Mouse (Mus musculus) intestine, embryonic 14.5 days (tissue): ENCODE results near the gene Tgif2. TPM values are rescaled to one million over a fixed set of nuclear protein-coding genes. Genes with fewer than 3 reads are reported as not detected.
"Not testable (repeated sequence)": the region's sequence is repeated elsewhere in the genome, so short reads cannot be mapped to it uniquely, and the experiment has no call there.

Experiments
- ATAC-seq: fragments of 200-750 bp; cut with Nextera tagmentation; replicated peaks from 2 replicates; pipeline ENCODE4 v1.8.0; 2017; ENCODE audit warnings: low read depth, moderate number of reproducible peaks, moderate TSS enrichment, moderate library complexity; ENCODE audit not compliant: low FRiP score, low TSS enrichment
- DNase-seq: peaks from one replicate; pipeline ENCODE4 v3.0.0-alpha.2; 2018; ENCODE audit warnings: low spot score
- H3K27ac ChIP-seq: fragments of 300-500 bp; sonication (generic); 2 replicates; pipeline ENCODE4 v1.5.1; 2014; ENCODE audit warnings: low read depth, mild to moderate bottlenecking, control low read depth
- H3K27me3 ChIP-seq: fragments of 300-500 bp; sonication (generic); replicated peaks from 2 replicates; pipeline ENCODE4 v1.6.1; 2014; ENCODE audit warnings: low read length, control low read depth; ENCODE audit not compliant: control insufficient read depth, insufficient read depth
- H3K36me3 ChIP-seq: fragments of 300-500 bp; sonication (generic); 2 replicates; pipeline ENCODE4 v1.6.1; 2014; ENCODE audit warnings: low read length, control low read depth; ENCODE audit not compliant: control insufficient read depth, insufficient read depth
- H3K4me1 ChIP-seq: fragments of 300-500 bp; sonication (generic); replicated peaks from 2 replicates; pipeline ENCODE4 v1.6.1; 2014; ENCODE audit warnings: low read length, control low read depth, mixed read lengths; ENCODE audit not compliant: control insufficient read depth, insufficient read depth
- H3K4me2 ChIP-seq: fragments of 300-500 bp; sonication (generic); 2 replicates; pipeline ENCODE4 v1.6.1; 2014; ENCODE audit warnings: low read length
- H3K4me3 ChIP-seq: fragments of 300-500 bp; sonication (generic); 2 replicates; pipeline ENCODE4 v1.5.1; 2014; ENCODE audit warnings: low read depth, low read length, control low read depth, mixed read lengths
- H3K9ac ChIP-seq: fragments of 300-500 bp; sonication (generic); 2 replicates; pipeline ENCODE4 v1.6.1; 2014; ENCODE audit warnings: mild to moderate bottlenecking, low read length
- H3K9me3 ChIP-seq: fragments of 300-500 bp; sonication (generic); 2 replicates; pipeline ENCODE4 v1.6.1; 2016; ENCODE audit warnings: low read length, control low read depth; ENCODE audit not compliant: control insufficient read depth
- WGBS: fragments of 180-500 bp; shearing (Covaris S2); extraction: QIAGEN DNeasy Blood & Tissue Kit; methylation state at CpG from one replicate; pipeline ENCODE4 v1.1.7; 2014; 5-methylcytosine and 5-hydroxymethylcytosine counted together
- polyA plus RNA-seq: library from polyadenylated mRNA; unstranded; fragments of >200 nt; fragmentation: Nextera tagmentation; extraction: Ambion mirVana; gene quantifications from 2 replicates; pipeline ENCODE4 v1.2.1, GENCODE M21; 2014

Tgif2 gene
- polyA plus RNA-seq, 1 experiment from 2014 or later: 61.4 TPM

DNA sequence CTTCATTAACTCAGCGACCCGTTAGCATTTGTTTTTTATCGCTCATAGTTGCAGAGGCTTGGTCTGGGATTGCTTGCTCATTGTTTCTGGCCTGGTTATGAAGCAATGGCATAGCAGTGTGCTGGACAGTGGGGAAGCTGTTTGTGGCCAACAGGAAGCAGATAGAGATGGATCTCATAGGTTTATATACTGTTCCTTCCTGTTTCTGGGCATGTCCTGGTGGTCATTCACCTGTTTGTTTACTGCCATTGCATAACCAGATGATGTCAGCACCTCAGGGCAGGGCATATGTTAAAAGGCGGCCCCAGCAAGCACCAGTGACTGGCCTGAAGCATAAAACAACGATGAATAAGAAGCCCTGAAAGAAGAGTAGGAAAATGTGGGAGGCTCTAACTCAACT is 10.7 kb downstream of the Tgif2 start:
- no peak overlapping the region for H3K27ac ChIP-seq
- WGBS: 89% methylated on average over 5 of the region's 5 CpGs
- no peak for DNase-seq

DNA sequence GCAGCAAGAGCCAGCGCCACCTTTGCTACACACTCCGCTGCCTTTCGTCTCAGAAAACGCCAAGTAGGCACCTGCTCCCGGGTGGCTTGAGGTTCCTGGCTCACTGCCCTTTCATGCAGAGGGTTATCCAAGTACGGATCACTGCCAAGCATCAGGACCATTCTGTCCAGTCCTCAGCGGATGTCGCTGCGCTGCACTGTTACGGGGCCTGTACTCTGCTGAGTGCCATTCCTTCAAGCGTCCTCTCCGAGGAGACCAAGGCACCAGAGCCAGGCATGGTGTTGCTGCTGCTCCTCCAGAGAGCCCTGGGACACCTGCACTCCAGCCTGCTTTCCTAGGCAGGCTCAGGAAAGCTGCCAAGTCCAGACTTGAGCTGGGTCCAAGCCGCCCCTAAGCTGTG is 13.8 kb downstream of the Tgif2 start:
- peaks cover 67% of the 10 kb centered on the region for H3K36me3 ChIP-seq
- not testable (repeated sequence) for H3K4me1 ChIP-seq, ATAC-seq, H3K27me3 ChIP-seq, H3K4me3 ChIP-seq, DNase-seq, H3K27ac ChIP-seq, H3K9ac ChIP-seq, H3K9me3 ChIP-seq, H3K4me2 ChIP-seq
- 94% methylated on average over 8 of the region's 13 CpGs for WGBS

More for the DNA sequence above, 10.7 kb downstream of the Tgif2 start:
- no peak for ATAC-seq
- Histone ChIP-seq H3K4me1 (peaks cover under 1% of the 10 kb centered on the region; the same call in 1 of the 2 replicates), H3K4me2 (no peak overlapping the region), H3K27me3 (no peaks in the 10 kb centered on the region), H3K4me3 (no peak overlapping the region), H3K9ac (no peak overlapping the region), H3K9me3 (no peaks in the 10 kb centered on the region), H3K36me3 (peaks cover 73% of the 10 kb centered on the region)

DNA sequence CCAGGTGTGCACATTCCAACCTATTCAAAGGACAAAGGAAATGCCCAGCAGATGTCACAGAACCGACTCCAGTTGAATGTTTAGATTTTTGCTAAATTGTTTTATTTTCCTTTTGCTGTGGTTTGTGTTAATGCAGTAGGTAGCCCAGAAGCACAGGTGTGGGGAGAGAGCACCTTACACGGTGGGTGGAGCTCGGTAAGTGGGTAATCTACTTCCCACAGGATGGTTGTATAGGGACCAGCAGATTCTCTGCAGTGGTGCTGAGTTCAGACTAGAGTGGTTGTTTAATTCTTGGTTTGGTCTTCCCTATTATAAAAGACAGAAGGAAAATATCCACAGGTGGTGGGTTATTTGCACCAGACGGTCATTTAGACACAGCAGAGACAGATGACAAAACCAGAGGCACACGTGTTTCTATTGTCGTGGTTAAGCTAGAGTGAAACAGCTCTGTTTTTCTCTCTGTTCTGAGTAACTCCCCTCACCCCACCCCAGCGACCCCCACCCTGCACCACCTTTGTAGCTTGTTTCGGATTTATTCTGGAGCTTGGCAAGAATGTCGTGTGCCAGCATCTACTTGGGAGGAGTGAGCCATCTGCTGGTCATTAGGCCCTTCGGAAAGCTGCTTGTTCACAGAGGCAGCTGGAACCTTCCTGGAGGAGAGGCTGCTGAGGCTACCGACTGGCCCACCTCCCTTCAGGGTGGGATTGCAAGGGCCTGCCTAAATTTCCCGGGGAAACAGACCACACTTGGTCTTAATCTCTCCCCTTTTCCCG is 14.4 kb downstream of the Tgif2 start:
- WGBS: 52% methylated on average over 13 of the region's 13 CpGs
- Histone ChIP-seq H3K36me3 (peaks cover 61% of the 10 kb centered on the region), H3K4me1 (peaks cover 15% of the 10 kb centered on the region)
- not testable (repeated sequence) for H3K9me3 ChIP-seq, DNase-seq, H3K9ac ChIP-seq, H3K27me3 ChIP-seq, H3K27ac ChIP-seq, ATAC-seq, H3K4me3 ChIP-seq, H3K4me2 ChIP-seq

DNA sequence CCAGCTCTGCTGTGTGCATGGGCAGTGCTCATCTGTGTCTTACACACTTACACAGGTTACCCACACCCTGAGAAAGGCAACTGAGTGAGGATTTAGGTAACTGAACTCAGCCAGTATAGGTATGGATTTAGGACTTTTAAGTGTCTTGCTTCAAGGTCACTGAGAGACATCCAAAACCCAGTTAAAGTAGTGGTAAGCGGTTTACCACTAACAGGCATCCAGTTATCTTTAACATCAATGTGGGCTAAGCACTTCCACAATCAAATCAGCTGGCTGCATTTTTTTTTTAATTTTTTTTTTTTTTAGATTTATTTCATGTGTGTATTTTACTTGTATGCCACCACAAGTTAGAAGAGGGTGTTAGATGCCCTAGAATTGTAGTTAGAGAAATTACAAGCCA is 16.5 kb downstream of the Tgif2 start:
- 94% methylated on average over 1 of the region's 1 CpGs for WGBS
- Histone ChIP-seq H3K27ac (no peak overlapping the region), H3K9ac (no peak overlapping the region), H3K27me3 (no peaks in the 10 kb centered on the region), H3K36me3 (peaks cover 41% of the 10 kb centered on the region), H3K4me2 (no peak overlapping the region), H3K9me3 (no peaks in the 10 kb centered on the region), H3K4me3 (no peak overlapping the region), H3K4me1 (peaks cover 18% of the 10 kb centered on the region)
- ATAC-seq (no peak), DNase-seq (no peak)

DNA sequence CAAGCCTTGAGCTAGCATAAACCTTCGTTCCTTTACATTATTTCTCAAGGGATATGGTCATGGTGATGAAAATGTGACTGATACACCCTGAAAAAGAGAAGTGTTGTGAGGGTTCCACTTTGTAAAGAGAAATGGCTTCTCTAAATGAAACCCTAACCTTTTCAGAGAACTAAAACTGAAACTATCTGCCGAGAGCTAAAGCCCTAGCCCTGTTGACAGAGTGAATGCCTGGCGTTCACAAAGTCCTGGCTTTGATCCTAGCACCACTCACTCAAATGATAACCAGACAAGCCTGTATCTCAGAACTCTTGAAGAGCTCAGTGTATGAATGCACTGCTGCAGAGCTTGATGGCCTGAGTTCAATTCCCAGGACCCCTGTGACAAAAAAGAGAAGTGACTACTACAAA is 17.6 kb downstream of the Tgif2 start:
- Histone ChIP-seq H3K36me3 (peaks cover 31% of the 10 kb centered on the region), H3K27me3 (no peaks in the 10 kb centered on the region), H3K9ac (no peak overlapping the region), H3K4me1 (peaks cover 23% of the 10 kb centered on the region), H3K9me3 (no peaks in the 10 kb centered on the region), H3K4me3 (no peak overlapping the region), H3K4me2 (no peak overlapping the region), H3K27ac (no peak overlapping the region)
- DNase-seq: no peak
- 68% methylated on average over 3 of the region's 3 CpGs for WGBS
- ATAC-seq: no peak

DNA sequence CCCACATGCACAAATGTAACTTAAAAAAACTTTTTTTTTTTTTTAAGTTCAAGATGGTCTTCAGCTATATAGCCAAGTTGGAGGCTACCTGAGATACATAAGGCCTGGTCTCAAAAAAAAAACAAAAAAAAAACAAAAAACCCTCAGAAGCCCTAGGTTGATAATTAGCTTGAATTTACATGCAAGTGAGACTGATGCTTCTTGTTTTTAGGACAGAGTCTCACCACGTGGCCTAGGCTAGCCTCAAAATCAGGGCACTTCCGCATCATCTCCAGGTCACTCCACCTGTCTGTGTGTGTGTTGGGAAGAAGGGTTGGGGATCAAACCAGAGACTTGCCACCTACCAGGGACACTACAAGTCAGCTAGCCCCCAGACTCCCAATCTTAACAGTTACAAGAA is 18.0 kb downstream of the Tgif2 start, which contains the start of gene 4930518I15Rik:
Gene 4930518I15Rik (minus strand): TSS at position 112 of the 400 bp plus-strand sequence.
- Histone ChIP-seq H3K4me1 (peaks cover 23% of the 10 kb centered on the region), H3K36me3 (peaks cover 26% of the 10 kb centered on the region), H3K27me3 (no peaks in the 10 kb centered on the region), H3K4me2 (no peak within 1 kb of the TSS), H3K9ac (no peak within 1 kb of the TSS), H3K9me3 (no peaks in the 10 kb centered on the region), H3K4me3 (no peak within 1 kb of the TSS), H3K27ac (peak within 1 kb of the TSS; percentile 71)
- DNase-seq (no peak), ATAC-seq (no peak)
- WGBS: 90% methylated on average over 2 of the region's 2 CpGs

DNA sequence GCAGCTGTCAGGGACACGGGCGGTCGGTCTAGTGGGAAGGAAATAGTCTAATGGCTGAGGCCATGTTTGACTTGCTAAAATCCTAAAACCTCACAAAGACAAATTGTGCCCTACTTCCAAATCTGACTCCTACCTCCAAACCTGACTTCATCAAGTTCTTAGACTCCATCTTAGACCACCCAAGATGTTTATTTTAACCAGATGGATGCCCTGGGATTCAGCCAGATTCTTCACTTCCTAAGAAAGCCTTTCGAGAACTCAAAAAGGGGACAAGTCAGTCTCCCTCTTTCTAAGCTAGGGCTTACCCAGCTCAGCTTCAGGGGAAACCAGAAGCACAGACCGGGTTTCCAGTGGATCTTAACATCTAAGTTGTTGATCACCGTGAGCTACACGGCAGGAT is 18.9 kb downstream of the Tgif2 start:
- Histone ChIP-seq H3K9ac (no peak overlapping the region), H3K9me3 (no peaks in the 10 kb centered on the region), H3K4me1 (peaks cover 24% of the 10 kb centered on the region), H3K27ac (peak overlapping the region; percentile 71), H3K4me2 (no peak overlapping the region), H3K27me3 (no peaks in the 10 kb centered on the region), H3K36me3 (peaks cover 25% of the 10 kb centered on the region), H3K4me3 (no peak overlapping the region)
- no peak for DNase-seq
- ATAC-seq: no peak
- 41% methylated on average over 7 of the region's 7 CpGs for WGBS

DNA sequence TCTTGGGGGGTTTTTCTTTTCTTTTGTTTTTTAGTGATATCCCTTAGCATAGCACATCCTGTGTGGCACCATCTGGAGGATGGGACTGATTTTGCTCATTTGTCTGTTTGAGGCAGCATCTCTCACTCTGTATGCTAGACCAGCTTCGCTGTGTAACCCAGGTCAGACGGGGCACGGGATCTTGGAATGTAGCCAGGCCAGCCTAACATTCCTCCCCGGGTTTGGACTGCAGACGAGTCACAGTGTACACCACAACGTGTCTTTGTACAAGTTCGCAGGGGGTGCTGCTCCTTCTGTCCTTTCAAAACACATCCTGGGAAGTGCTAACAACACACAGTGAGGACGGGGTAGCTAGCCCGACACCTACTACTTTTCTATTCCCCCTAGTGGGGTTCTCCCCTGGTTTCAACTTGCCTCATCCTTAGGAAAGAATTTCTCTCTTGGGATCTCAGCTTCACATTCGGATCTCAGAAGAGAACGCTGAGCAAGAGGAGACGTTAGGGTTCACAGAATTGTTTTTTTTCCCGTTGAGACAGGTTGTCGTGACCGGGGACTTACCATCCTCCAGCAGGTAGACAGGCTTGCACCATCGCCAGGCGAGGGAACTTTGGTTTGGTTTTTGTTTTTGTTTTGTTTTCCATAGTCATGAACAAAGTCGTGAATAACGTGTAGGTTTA is 22.4 kb downstream of the Tgif2 start:
- no peak; the same call in 1 of the 2 replicates for ATAC-seq

More for the DNA sequence above, 22.4 kb downstream of the Tgif2 start:
- Histone ChIP-seq H3K27me3 (no peaks in the 10 kb centered on the region), H3K4me1 (peaks cover 33% of the 10 kb centered on the region), H3K36me3 (peaks cover 31% of the 10 kb centered on the region), H3K27ac (peak overlapping the region; percentile 95), H3K4me3 (peak overlapping the region; percentile 99), H3K9ac (peak overlapping the region; percentile 96), H3K4me2 (peak overlapping the region; percentile 76), H3K9me3 (no peaks in the 10 kb centered on the region)
- DNase-seq: peak; percentile 80
- under 1% methylated on average over 19 of the region's 19 CpGs for WGBS
